Mouse (Mus musculus): ENCODE measurements at regions not wholly inside any gene's neighbourhood (a gene's known extent, or its start where the extent isn't known, plus 50 kb on each side); places are given as distances from the start of the nearest gene placed in this dataset.

GRCm38 (mm10) chr14:46240896-46241295 lies 138.3 kb upstream of the Gm15217 start:
- TF ChIP-seq POLR2A (IDR thresholded peaks at IDR 0.05; ENCODE audit: borderline replicate concordance, extremely low read depth, low read depth, low read length), result no peak
- no peak for TF ChIP-seq CTCF (IDR thresholded peaks at IDR 0.05; ENCODE audit: insufficient read depth, low read length)
